Mouse (Mus musculus) limb, embryonic 13.5 days (tissue): ENCODE results near the gene Ldlrap1. TPM values are rescaled to one million over a fixed set of nuclear protein-coding genes. Genes with fewer than 3 reads are reported as not detected.
A peak's percentile ranks its signal among the peaks of the same experiment; 100 is the strongest.
"Not testable (repeated sequence)": the region's sequence is repeated elsewhere in the genome, so short reads cannot be mapped to it uniquely, and the experiment has no call there.

Experiments
- ATAC-seq: fragments of 200-750 bp; cut with Nextera tagmentation; 2 replicates; pipeline ENCODE4 v1.8.0; 2017; ENCODE audit warnings: low read depth, moderate number of reproducible peaks, moderate TSS enrichment; ENCODE audit not compliant: low FRiP score
- H3K27ac ChIP-seq: fragments of 300-500 bp; sonication (generic); 2 replicates; pipeline ENCODE4 v1.5.1; 2015; ENCODE audit warnings: inconsistent platforms, mild to moderate bottlenecking, moderate library complexity
- H3K27me3 ChIP-seq: fragments of 300-500 bp; sonication (generic); 2 replicates; pipeline ENCODE4 v1.6.1; 2015; ENCODE audit warnings: mild to moderate bottlenecking, inconsistent platforms
- H3K36me3 ChIP-seq: fragments of 300-500 bp; sonication (generic); 2 replicates; pipeline ENCODE4 v1.6.1; 2015; ENCODE audit warnings: inconsistent platforms, mild to moderate bottlenecking, moderate library complexity
- H3K4me1 ChIP-seq: fragments of 300-500 bp; sonication (generic); 2 replicates; pipeline ENCODE4 v1.6.1; 2015; ENCODE audit warnings: inconsistent platforms
- H3K4me2 ChIP-seq: fragments of 300-500 bp; sonication (generic); replicated peaks from 2 replicates; pipeline ENCODE4 v1.6.1; 2015; ENCODE audit warnings: inconsistent platforms, mild to moderate bottlenecking, moderate library complexity
- H3K4me3 ChIP-seq: fragments of 300-500 bp; sonication (generic); 2 replicates; pipeline ENCODE4 v1.5.1; 2015; ENCODE audit warnings: moderate library complexity, mild to moderate bottlenecking, inconsistent platforms
- H3K9ac ChIP-seq: fragments of 300-500 bp; sonication (generic); 2 replicates; pipeline ENCODE4 v1.6.1; 2015; ENCODE audit warnings: mild to moderate bottlenecking, inconsistent platforms
- H3K9me3 ChIP-seq: fragments of 300-500 bp; sonication (generic); 2 replicates; pipeline ENCODE4 v1.6.1; 2016; ENCODE audit warnings: inconsistent platforms
- WGBS: fragments of 180-500 bp; shearing (Covaris S2); methylation state at CpG from one replicate; pipeline ENCODE4 v1.1.7; 2015; 5-methylcytosine and 5-hydroxymethylcytosine counted together
- polyA plus RNA-seq: library from polyadenylated mRNA; unstranded; fragments of >200 nt; fragmentation: Nextera tagmentation; extraction: Ambion mirVana; gene quantifications from 2 replicates; pipeline ENCODE4 v1.2.1, GENCODE M21; 2015

Ldlrap1 gene
- polyA plus RNA-seq, 1 experiment from 2014 or later, result 24.5 TPM

GRCm38 (mm10) chr4:134796581-134797361 is 28.9 kb upstream of the Ldlrap1 start:
- H3K4me1 ChIP-seq, result peaks cover 19% of the 10 kb centered on the region
- H3K4me3 ChIP-seq, result no peak overlapping the region
- peak overlapping the region; percentile 35; the same call in 1 of the 2 replicates for H3K9ac ChIP-seq
- H3K36me3 ChIP-seq, result peaks cover 13% of the 10 kb centered on the region
- no peaks in the 10 kb centered on the region for H3K27me3 ChIP-seq
- WGBS, result 22% methylated on average over 7 of the region's 7 CpGs
- no peak overlapping the region for H3K4me2 ChIP-seq
- 0 out of 2 replicates have a peak, but pooled peaks have one; percentile 6 for ATAC-seq
- H3K9me3 ChIP-seq, result no peaks in the 10 kb centered on the region
- H3K27ac ChIP-seq, result peak overlapping the region; percentile 39; the same call in 1 of the 2 replicates

DNA sequence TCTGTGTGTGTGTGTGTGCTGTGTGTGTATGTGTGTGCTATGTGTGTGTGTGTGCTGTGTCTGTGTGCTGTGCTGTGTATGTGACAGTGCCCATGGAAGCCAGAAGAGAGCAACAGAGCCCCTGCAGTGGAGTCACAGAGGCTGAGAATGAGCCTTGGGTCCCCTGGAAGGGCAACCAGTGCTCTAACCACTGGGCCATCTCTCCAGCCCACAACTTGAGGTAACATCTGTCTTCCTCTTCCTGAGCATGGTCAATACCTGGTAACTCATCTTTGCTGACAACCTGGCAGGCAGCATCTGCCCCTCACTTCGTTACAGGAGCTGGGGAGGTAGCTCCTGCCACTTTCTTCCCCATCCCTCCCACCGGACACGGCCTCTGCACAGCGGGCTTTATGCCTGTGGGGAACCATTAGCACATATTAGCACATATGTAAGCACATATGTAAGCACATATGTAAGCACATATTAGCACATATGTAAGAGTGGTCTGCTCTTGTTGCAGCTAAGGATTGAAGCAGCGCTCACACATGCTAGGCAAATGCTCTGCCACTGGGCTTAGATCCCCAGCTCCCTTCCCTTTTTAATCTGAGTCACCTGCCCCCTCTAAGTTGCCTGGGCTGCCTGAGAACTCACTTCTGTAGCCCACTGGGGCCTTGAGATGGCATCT is 28.1 kb upstream of the Ldlrap1 start:
- Histone ChIP-seq H3K4me2 (no peak overlapping the region), H3K27me3 (no peaks in the 10 kb centered on the region), H3K36me3 (peaks cover 4% of the 10 kb centered on the region), H3K9ac (no peak overlapping the region), H3K4me1 (peaks cover 16% of the 10 kb centered on the region), H3K9me3 (no peaks in the 10 kb centered on the region), H3K4me3 (no peak overlapping the region), H3K27ac (no peak overlapping the region)
- no peak for ATAC-seq
- 73% methylated on average over 5 of the region's 5 CpGs for WGBS

DNA sequence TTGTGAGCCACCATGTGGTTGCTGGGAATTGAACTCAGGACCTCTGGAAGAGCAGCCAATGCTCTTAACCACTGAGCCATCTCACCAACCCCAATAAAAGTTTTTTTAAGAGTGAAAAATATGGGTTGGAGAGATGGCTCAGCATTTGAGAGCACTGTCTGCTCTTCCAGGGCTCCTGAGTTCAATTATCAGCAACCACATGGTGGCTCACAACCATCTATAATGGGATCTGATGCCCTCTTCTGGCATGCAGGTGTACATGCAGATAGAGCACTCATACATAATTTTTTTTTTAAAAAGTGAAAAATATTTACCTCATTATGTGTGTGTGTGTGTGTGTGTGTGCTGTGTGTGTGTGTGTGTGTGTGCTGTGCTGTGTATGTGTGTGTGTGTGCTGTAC is 27.1 kb upstream of the Ldlrap1 start:
- H3K36me3 ChIP-seq, H3K4me3 ChIP-seq, H3K27me3 ChIP-seq, H3K9me3 ChIP-seq, H3K9ac ChIP-seq, H3K27ac ChIP-seq, ATAC-seq, H3K4me2 ChIP-seq: not testable (repeated sequence)
- H3K4me1 ChIP-seq, result peaks cover 12% of the 10 kb centered on the region

- Histone ChIP-seq H3K27me3 (no peaks in the 10 kb centered on the region), H3K9me3 (no peaks in the 10 kb centered on the region), H3K36me3 (no peaks in the 10 kb centered on the region), H3K27ac (no peak overlapping the region), H3K4me3 (no peak overlapping the region), H3K4me1 (peaks cover 12% of the 10 kb centered on the region), H3K9ac (no peak overlapping the region), H3K4me2 (no peak overlapping the region)
- no peak for ATAC-seq
- WGBS, result 47% methylated on average over 10 of the region's 10 CpGs
Observed at GRCm38 (mm10) chr4:134793213-134793956, 25.6 kb upstream of the Ldlrap1 start.

- Histone ChIP-seq H3K4me2 (no peak overlapping the region), H3K9ac (no peak overlapping the region), H3K9me3 (no peaks in the 10 kb centered on the region), H3K36me3 (no peaks in the 10 kb centered on the region), H3K27ac (no peak overlapping the region), H3K4me1 (peaks cover 6% of the 10 kb centered on the region; the same call in 1 of the 2 replicates), H3K4me3 (no peak overlapping the region), H3K27me3 (no peaks in the 10 kb centered on the region)
- no peak for ATAC-seq
- 71% methylated on average over 6 of the region's 6 CpGs for WGBS
Observed at GRCm38 (mm10) chr4:134791731-134792130, 23.9 kb upstream of the Ldlrap1 start.

DNA sequence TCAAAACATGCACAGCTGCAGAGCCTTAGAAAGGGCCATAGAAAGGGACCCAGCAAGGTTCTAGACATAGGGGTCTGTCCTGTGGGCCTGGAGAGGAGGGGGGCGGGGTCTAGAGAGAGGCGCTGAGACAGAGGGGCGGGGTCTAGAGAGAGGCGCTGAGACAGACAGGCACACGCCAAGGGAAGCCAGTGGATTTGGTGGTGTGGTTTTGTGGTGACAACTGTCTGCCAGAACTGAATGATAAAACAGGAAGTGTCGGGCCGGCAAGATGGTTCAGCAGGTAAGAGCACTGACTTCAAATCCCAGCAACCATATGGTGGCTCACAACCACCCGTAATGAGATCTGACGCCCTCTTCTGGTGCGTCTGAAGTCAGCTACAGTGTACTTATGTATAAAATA is 19.1 kb upstream of the Ldlrap1 start:
- Histone ChIP-seq H3K4me2 (no peak overlapping the region), H3K4me1 (peaks cover 5% of the 10 kb centered on the region), H3K27me3 (no peaks in the 10 kb centered on the region), H3K4me3 (no peak overlapping the region), H3K27ac (no peak overlapping the region), H3K9ac (no peak overlapping the region), H3K9me3 (no peaks in the 10 kb centered on the region), H3K36me3 (no peaks in the 10 kb centered on the region)
- WGBS, result 33% methylated on average over 10 of the region's 10 CpGs
- no peak for ATAC-seq

GRCm38 (mm10) chr4:134784701-134785100 is 16.9 kb upstream of the Ldlrap1 start:
- 61% methylated on average over 5 of the region's 5 CpGs for WGBS
- Histone ChIP-seq H3K4me1 (peaks cover 7% of the 10 kb centered on the region), H3K9ac (no peak overlapping the region), H3K4me2 (no peak overlapping the region), H3K9me3 (no peaks in the 10 kb centered on the region), H3K27ac (no peak overlapping the region), H3K27me3 (no peaks in the 10 kb centered on the region), H3K36me3 (no peaks in the 10 kb centered on the region), H3K4me3 (no peak overlapping the region)
- ATAC-seq, result no peak

DNA sequence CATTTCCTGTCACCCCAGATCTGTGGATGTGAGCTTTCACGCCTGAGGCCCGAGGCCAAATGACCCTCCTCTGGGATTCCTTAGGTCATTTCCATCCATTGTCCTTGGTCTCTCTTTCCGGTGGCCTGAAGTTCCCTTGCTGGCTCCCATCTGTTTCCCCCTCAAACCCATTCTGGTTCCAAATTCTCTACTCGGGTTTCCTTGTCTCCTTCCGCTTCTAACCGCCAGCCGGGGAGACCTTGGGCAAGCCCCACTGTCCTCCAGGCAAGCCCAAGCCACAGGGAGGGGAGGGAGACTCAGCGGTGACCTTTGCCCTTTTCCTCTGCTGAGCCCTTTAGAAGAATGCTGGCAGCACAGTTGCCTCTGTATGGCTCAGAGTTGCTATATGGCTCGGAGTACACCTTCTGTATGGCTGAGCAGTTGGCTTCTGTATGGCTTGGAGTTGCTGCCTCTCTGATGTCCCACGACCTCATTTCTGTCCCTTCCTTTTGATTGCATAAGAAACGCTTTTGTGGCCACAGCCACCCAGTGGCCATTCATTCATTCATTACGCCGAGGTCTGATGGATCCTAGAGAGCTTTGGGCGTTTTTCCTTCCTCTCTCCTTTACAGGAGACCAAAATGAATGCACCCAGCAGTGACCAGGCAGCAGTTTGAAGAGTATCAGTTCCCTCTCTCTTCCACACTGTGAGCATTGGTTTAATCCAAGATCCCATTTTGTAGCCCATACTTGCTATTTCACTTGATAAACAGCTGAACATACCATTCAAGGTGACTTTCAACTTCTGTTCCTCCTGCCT is 11.5 kb upstream of the Ldlrap1 start:
- WGBS, result 58% methylated on average over 14 of the region's 14 CpGs
- Histone ChIP-seq H3K27me3 (no peaks in the 10 kb centered on the region), H3K36me3 (no peaks in the 10 kb centered on the region), H3K4me1 (peaks cover 24% of the 10 kb centered on the region), H3K9ac (no peak overlapping the region), H3K4me3 (no peak overlapping the region), H3K4me2 (no peak overlapping the region), H3K9me3 (no peaks in the 10 kb centered on the region), H3K27ac (no peak overlapping the region)
- ATAC-seq, result no peak

GRCm38 (mm10) chr4:134776246-134776645 is 8.4 kb upstream of the Ldlrap1 start:
- Histone ChIP-seq H3K27me3 (no peaks in the 10 kb centered on the region), H3K9me3 (no peaks in the 10 kb centered on the region), H3K27ac (no peak overlapping the region), H3K36me3 (no peaks in the 10 kb centered on the region), H3K4me2 (no peak overlapping the region), H3K4me3 (no peak overlapping the region), H3K4me1 (peaks cover 17% of the 10 kb centered on the region; the same call in 1 of the 2 replicates), H3K9ac (no peak overlapping the region)
- WGBS, result 34% methylated on average over 7 of the region's 7 CpGs
- no peak for ATAC-seq

GRCm38 (mm10) chr4:134775234-134775944 is 7.6 kb upstream of the Ldlrap1 start:
- no peak for ATAC-seq
- 43% methylated on average over 13 of the region's 14 CpGs for WGBS

DNA sequence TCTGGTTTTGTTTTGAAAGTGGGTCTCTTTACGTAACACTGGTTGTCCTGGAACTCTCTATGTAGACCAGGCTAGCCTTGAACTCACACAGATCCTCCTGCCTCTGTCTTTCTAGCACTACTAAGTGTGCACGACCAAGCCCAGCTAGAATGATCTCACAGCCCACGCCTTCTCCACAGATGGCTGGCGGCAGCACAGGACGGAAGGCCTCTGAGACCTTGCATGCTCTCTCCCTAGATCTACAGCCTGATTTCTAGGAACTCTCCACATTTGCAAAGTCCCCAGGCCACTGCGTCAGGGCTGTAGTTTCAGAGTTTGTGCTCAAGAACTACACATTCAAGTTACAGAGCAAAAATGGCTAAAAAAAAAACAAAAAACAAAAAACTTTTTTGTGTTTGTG is 6.3 kb upstream of the Ldlrap1 start:
- H3K9ac ChIP-seq, result no peak overlapping the region
- H3K27ac ChIP-seq, result no peak overlapping the region
- H3K4me1 ChIP-seq, result peaks cover 17% of the 10 kb centered on the region; the same call in 1 of the 2 replicates
- no peak overlapping the region for H3K4me2 ChIP-seq
- H3K27me3 ChIP-seq, result peaks cover 4% of the 10 kb centered on the region
- no peaks in the 10 kb centered on the region for H3K9me3 ChIP-seq
- 80% methylated on average over 6 of the region's 6 CpGs for WGBS
- no peak overlapping the region for H3K4me3 ChIP-seq
- ATAC-seq, result no peak
- no peaks in the 10 kb centered on the region for H3K36me3 ChIP-seq

More at GRCm38 (mm10) chr4:134775234-134775944, 7.6 kb upstream of the Ldlrap1 start:
- Histone ChIP-seq H3K9ac (no peak overlapping the region), H3K4me1 (peaks cover 17% of the 10 kb centered on the region; the same call in 1 of the 2 replicates), H3K27me3 (no peaks in the 10 kb centered on the region), H3K9me3 (no peaks in the 10 kb centered on the region), H3K4me3 (no peak overlapping the region), H3K27ac (no peak overlapping the region), H3K36me3 (no peaks in the 10 kb centered on the region), H3K4me2 (no peak overlapping the region)
